Mouse (Mus musculus) neural tube, embryonic 11.5 days (tissue): ENCODE measurements around the gene Sgms1. TPM values are rescaled to one million over a fixed set of nuclear protein-coding genes. Genes with fewer than 3 reads are reported as not detected.
"Not testable (repeated sequence)": the region's sequence is repeated elsewhere in the genome, so short reads cannot be mapped to it uniquely, and the experiment has no call there.

Experiments used
- ATAC-seq: fragments of 200-750 bp; cut with Nextera tagmentation; 2 replicates; pipeline ENCODE4 v1.8.0; 2017; ENCODE audit warnings: moderate number of reproducible peaks, mild to moderate bottlenecking, moderate TSS enrichment, moderate library complexity; ENCODE audit not compliant: insufficient read depth, low FRiP score, low TSS enrichment
- DNase-seq: peaks from one replicate; pipeline ENCODE4 v3.0.0-alpha.2; 2015; ENCODE audit warnings: low spot score
- H3K27ac ChIP-seq: fragments of 300-500 bp; sonication (generic); 2 replicates; pipeline ENCODE4 v1.5.1; 2014; ENCODE audit warnings: low read depth, mild to moderate bottlenecking, low read length
- H3K27me3 ChIP-seq: fragments of 300-500 bp; sonication (generic); 2 replicates; pipeline ENCODE4 v1.6.1; 2014; ENCODE audit warnings: mild to moderate bottlenecking, low read length, mixed read lengths; ENCODE audit not compliant: control insufficient read depth, insufficient read depth
- H3K36me3 ChIP-seq: fragments of 300-500 bp; sonication (generic); 2 replicates; pipeline ENCODE4 v1.6.1; 2014; ENCODE audit warnings: mild to moderate bottlenecking, low read length, moderate library complexity, mixed read lengths; ENCODE audit not compliant: control insufficient read depth, insufficient read depth
- H3K4me1 ChIP-seq: fragments of 300-500 bp; sonication (generic); 2 replicates; pipeline ENCODE4 v1.6.1; 2014; ENCODE audit warnings: low read length, mixed read lengths; ENCODE audit not compliant: control insufficient read depth, insufficient read depth
- H3K4me2 ChIP-seq: fragments of 300-500 bp; sonication (generic); 2 replicates; pipeline ENCODE4 v1.6.1; 2014; ENCODE audit warnings: low read depth, mild to moderate bottlenecking, moderate library complexity
- H3K4me3 ChIP-seq: fragments of 300-500 bp; sonication (generic); 2 replicates; pipeline ENCODE4 v1.5.1; 2014; ENCODE audit warnings: low read depth, low read length
- H3K9ac ChIP-seq: fragments of 300-500 bp; sonication (generic); 2 replicates; pipeline ENCODE4 v1.6.1; 2014; ENCODE audit warnings: mild to moderate bottlenecking, low read length
- H3K9me3 ChIP-seq: fragments of 300-500 bp; sonication (generic); 2 replicates; pipeline ENCODE4 v1.6.1; 2016; ENCODE audit warnings: low read length; ENCODE audit not compliant: control insufficient read depth
- WGBS: fragments of 180-500 bp; shearing (Covaris S2); extraction: QIAGEN DNeasy Blood & Tissue Kit; methylation state at CpG from one replicate; pipeline ENCODE4 v1.1.7; 2014; 5-methylcytosine and 5-hydroxymethylcytosine counted together
- polyA plus RNA-seq: library from polyadenylated mRNA; unstranded; fragments of >200 nt; fragmentation: Nextera tagmentation; extraction: Ambion mirVana; gene quantifications from 2 replicates; pipeline ENCODE4 v1.2.1, GENCODE M21; 2014

Gene Sgms1
- polyA plus RNA-seq, 1 experiment from 2014 or later, result 11.0 TPM

- WGBS, result 66% methylated on average over 4 of the region's 4 CpGs
Observed at GRCm38 (mm10) chr19:32136888-32137625, 252.5 kb downstream of the Sgms1 start.

GRCm38 (mm10) chr19:32131707-32132488, 257.6 kb downstream of the Sgms1 start:
- ATAC-seq, H3K4me1 ChIP-seq, H3K27ac ChIP-seq, DNase-seq, H3K27me3 ChIP-seq, H3K9me3 ChIP-seq, H3K9ac ChIP-seq, H3K4me3 ChIP-seq, H3K36me3 ChIP-seq, H3K4me2 ChIP-seq: not testable (repeated sequence)
- 95% methylated on average over 14 of the region's 17 CpGs for WGBS

More at GRCm38 (mm10) chr19:32136888-32137625, 252.5 kb downstream of the Sgms1 start:
- Histone ChIP-seq H3K4me2 (no peak overlapping the region), H3K4me1 (no peaks in the 10 kb centered on the region), H3K27me3 (no peaks in the 10 kb centered on the region), H3K36me3 (no peaks in the 10 kb centered on the region), H3K9ac (no peak overlapping the region), H3K4me3 (no peak overlapping the region), H3K27ac (no peak overlapping the region), H3K9me3 (no peaks in the 10 kb centered on the region)
- DNase-seq (no peak), ATAC-seq (no peak)

- Histone ChIP-seq H3K9me3 (no peaks in the 10 kb centered on the region), H3K4me3 (no peak overlapping the region), H3K4me1 (no peaks in the 10 kb centered on the region), H3K4me2 (no peak overlapping the region), H3K27me3 (no peaks in the 10 kb centered on the region), H3K27ac (no peak overlapping the region), H3K9ac (no peak overlapping the region), H3K36me3 (no peaks in the 10 kb centered on the region)
- DNase-seq (no peak), ATAC-seq (no peak)
- 92% methylated on average over 8 of the region's 8 CpGs for WGBS
Observed at GRCm38 (mm10) chr19:32129281-32129680, 260.2 kb downstream of the Sgms1 start.

GRCm38 (mm10) chr19:32127180-32127850, 262.2 kb downstream of the Sgms1 start:
- 77% methylated on average over 10 of the region's 10 CpGs for WGBS
- no peak for DNase-seq

GRCm38 (mm10) chr19:32124155-32124554, 265.4 kb downstream of the Sgms1 start:
- WGBS, result 92% methylated on average over 9 of the region's 9 CpGs

More at GRCm38 (mm10) chr19:32127180-32127850, 262.2 kb downstream of the Sgms1 start:
- H3K9ac ChIP-seq, result no peak overlapping the region
- H3K4me2 ChIP-seq, result no peak overlapping the region
- no peaks in the 10 kb centered on the region for H3K4me1 ChIP-seq
- no peaks in the 10 kb centered on the region for H3K27me3 ChIP-seq
- H3K9me3 ChIP-seq, result no peaks in the 10 kb centered on the region
- no peak overlapping the region for H3K4me3 ChIP-seq
- H3K36me3 ChIP-seq, result no peaks in the 10 kb centered on the region
- no peak overlapping the region for H3K27ac ChIP-seq
- ATAC-seq, result no peak

GRCm38 (mm10) chr19:32123196-32123595, 266.3 kb downstream of the Sgms1 start:
- no peak overlapping the region for H3K4me3 ChIP-seq
- H3K36me3 ChIP-seq, result no peaks in the 10 kb centered on the region
- ATAC-seq (no peak), DNase-seq (no peak)
- WGBS, result 88% methylated on average over 5 of the region's 5 CpGs
- no peaks in the 10 kb centered on the region for H3K4me1 ChIP-seq
- H3K4me2 ChIP-seq, result no peak overlapping the region
- H3K9me3 ChIP-seq, result no peaks in the 10 kb centered on the region
- H3K27me3 ChIP-seq, result no peaks in the 10 kb centered on the region
- H3K9ac ChIP-seq, result no peak overlapping the region
- no peak overlapping the region for H3K27ac ChIP-seq

More at GRCm38 (mm10) chr19:32124155-32124554, 265.4 kb downstream of the Sgms1 start:
- DNase-seq, result no peak
- Histone ChIP-seq H3K27ac (no peak overlapping the region), H3K4me3 (no peak overlapping the region), H3K4me2 (no peak overlapping the region), H3K9me3 (no peaks in the 10 kb centered on the region), H3K4me1 (no peaks in the 10 kb centered on the region), H3K36me3 (no peaks in the 10 kb centered on the region), H3K27me3 (no peaks in the 10 kb centered on the region), H3K9ac (no peak overlapping the region)
- no peak for ATAC-seq

- Histone ChIP-seq H3K4me2 (no peak overlapping the region), H3K4me3 (no peak overlapping the region), H3K27ac (no peak overlapping the region), H3K9me3 (no peaks in the 10 kb centered on the region), H3K36me3 (no peaks in the 10 kb centered on the region), H3K27me3 (no peaks in the 10 kb centered on the region), H3K4me1 (no peaks in the 10 kb centered on the region), H3K9ac (no peak overlapping the region)
- no peak for ATAC-seq
- WGBS, result 93% methylated on average over 1 of the region's 1 CpGs
- DNase-seq, result no peak
Observed at GRCm38 (mm10) chr19:32120798-32121197, 268.7 kb downstream of the Sgms1 start.

- Histone ChIP-seq H3K4me2 (no peak overlapping the region), H3K36me3 (no peaks in the 10 kb centered on the region), H3K9me3 (no peaks in the 10 kb centered on the region), H3K27ac (no peak overlapping the region), H3K27me3 (no peaks in the 10 kb centered on the region), H3K4me3 (no peak overlapping the region), H3K9ac (no peak overlapping the region), H3K4me1 (no peaks in the 10 kb centered on the region)
- ATAC-seq (no peak), DNase-seq (no peak)
- 84% methylated on average over 2 of the region's 2 CpGs for WGBS
Observed at GRCm38 (mm10) chr19:32119666-32120065, 269.8 kb downstream of the Sgms1 start.
